Mouse (Mus musculus) adrenal gland, postnatal 25 days (tissue): ENCODE results near the gene Hspa12b. TPM values are rescaled to one million over a fixed set of nuclear protein-coding genes. Genes with fewer than 3 reads are reported as not detected.

Experiments used
- DNase-seq: peaks from one replicate; pipeline ENCODE4 v3.0.0; 2021; ENCODE audit warnings: mixed read lengths
- total RNA-seq: library from RNA; stranded (reverse); gene quantifications from 2 replicates; pipeline ENCODE4 v1.2.3, GENCODE M21; 2021

Hspa12b gene
- total RNA-seq, 1 experiment from 2014 or later: 10.8 TPM

DNA sequence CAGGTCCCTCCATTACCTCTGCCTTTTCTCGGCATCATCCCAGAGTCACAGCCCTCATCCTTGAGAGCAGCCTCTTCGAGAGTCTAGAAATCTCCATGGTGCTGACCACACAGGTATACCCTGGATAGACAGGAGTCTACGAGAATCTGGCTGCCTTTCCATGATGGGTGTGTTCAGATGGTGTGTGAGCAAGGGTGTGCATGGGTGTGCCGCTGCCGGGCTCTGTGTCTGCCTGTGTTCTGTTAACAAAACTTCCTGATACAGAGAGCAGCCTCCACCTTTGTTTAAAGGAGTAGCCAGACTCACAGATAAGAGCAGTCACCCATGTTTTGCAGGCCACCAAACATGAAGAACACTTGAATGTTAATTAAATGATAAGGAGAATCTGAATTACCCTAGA is 2.8 kb downstream of the Hspa12b start:
- DNase-seq: no peak

DNA sequence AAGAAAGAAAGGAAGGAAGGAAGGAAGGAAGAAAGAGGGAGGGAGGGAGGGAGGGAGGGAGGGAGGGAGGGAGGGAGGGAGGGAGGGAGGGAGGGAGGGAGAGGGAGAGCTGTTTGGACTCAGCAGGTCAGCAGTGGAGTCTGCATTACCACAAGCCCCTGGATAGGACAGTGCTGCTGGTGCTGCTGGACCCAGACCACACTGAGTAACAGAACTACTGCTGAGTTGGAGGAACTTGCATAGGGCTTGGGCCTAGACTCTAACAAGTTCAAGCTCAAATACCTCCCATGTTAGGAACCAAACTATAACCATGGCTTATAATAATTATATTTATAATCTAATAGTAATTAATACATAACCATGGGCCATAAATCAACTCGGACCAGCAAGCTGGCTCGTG is 3.8 kb downstream of the Hspa12b start:
- no peak for DNase-seq

DNA sequence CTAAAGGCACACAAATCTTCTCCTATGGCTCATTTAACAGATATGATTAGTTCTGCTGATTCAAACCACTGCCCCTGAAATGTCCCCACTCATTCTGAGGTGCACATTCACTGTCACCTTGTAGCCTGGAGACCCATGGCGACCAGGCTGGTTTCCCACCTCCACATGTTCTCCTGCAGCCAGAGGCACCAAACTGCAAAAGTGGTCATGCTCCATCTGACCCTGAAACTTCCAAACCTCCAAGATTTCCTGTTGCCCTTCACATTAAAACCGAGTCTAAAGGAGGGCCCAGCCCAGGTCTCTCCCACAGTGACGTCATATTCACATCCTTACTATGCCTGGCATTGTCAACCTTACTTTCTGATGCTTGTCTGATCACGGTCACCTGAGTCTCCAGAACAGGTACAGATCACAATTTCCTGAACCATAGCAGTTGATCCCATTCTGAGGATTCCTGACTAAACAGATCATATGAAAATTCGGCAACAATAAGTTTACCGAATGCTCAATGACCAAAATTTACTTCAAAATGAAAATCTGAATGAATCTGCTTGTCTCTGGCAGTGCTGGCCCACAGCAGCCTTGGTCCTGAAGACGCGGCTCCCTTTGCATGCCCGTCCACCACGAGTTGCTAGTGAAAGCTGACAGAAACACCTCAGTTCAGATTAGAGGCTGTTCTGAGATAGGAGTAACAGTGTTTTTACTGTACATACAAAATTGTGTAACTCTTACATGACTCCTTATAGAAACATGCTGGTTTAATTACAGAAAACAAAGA is 5.2 kb downstream of the Hspa12b start:
- no peak for DNase-seq

DNA sequence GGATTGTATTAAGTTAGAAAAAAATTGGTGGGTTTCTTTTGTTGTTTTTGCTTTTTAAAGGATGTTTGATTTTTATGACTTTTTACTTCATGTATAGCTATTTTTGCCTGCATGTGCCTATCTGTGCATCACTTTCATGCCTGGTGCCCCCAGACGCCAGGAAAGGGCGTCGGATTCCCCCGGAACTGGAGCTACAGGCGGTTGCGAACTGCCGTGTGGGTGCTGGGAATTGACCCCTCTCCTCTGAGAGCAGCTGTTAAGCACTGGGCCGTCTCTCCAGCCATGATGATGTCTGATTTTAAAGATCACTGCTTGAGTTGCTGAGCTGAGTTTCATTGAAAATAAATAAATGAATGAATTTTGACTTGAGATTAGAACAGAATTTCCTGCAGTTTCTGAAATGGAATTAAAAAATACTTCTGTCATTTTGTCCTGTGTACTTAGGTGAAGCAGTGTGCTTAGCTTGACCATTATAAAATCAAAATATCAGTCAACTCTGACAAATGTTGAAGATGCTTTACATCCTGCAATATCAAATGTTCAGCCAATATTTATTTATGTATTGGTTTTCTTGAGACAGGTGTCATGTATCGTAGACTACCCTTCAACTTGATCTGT is 6.0 kb downstream of the Hspa12b start, which contains the start of gene Gm11037:
TSS of gene Gm11037 (plus strand) at position 568 of the 618 bp plus-strand sequence.
- DNase-seq: no peak

DNA sequence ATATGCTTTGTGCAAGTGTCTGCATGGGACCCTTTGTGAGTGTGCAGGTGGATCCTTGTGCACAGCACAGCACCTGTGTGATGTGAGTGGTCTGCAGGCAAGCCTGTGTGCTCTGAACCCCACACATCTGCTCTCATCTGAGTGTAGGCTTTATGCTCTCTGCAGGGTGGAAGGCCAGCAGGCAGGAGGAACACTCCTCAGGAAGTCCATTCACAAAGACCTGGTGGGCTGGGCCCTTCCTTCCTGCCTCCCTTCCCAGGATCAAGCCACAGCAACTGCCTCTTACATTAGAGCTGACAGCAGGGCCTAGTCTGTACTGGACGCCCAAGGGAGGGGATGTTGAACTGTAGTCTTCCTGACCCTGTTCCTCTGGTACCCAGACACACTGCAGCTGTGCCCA is 7.3 kb downstream of the Hspa12b start:
- no peak for DNase-seq

DNA sequence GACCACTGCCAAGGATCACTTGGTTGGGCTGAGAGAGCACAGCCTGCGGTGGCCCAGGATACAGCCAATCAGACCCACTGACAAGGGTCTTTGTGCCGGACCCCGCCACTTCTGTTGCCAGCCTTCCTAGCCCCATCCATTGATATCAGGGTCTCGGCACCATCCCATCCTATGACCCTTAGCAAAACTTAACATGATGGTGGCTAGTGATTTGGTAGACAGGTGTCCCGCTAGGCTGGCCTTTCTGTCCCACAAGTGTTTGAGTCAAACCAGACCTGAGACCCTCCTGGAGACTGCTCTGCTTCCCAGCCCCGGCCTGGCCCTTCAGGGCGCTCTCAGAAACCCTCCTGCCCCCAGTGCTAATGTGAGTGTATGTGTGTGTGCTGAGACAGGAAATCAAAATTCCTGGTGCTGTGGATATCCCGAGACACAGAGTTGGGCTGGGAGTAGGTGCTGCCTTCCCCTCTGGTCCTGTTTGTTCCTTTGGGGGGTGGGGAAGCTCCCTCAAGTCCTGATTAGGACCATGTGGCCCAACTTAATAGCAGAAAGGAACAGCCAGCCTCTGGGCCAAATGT is 7.8 kb downstream of the Hspa12b start:
- DNase-seq: no peak

DNA sequence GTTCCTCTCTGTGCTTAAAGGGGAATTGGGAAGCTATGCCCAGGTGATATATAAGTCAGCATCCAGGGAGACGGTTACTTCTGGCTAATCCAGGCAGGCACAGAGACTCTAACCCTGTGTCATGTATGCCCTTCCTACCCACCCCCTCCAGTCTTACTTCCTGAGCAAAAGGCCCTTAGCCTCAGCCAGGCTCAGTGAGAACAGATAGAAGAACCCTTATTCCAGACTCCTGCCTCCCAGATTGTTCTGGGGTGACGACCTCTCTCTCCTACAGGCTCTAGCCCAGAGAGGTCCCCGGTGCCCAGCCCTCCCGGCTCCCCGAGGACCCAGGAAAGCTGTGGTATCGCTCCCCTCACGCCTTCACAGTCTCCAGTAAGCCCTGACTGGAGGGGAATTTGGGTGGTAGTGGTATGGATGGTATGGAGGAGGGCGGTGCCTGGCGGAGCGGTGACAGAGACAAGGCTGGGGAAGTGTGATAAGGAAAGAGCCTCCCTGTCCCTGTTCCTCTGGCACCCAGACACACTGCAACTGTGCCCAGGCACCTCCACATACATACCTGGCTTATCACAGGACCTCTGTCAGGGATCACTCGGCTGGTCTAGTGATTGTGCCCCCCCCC is 8.6 kb downstream of the Hspa12b start:
- DNase-seq: no peak

DNA sequence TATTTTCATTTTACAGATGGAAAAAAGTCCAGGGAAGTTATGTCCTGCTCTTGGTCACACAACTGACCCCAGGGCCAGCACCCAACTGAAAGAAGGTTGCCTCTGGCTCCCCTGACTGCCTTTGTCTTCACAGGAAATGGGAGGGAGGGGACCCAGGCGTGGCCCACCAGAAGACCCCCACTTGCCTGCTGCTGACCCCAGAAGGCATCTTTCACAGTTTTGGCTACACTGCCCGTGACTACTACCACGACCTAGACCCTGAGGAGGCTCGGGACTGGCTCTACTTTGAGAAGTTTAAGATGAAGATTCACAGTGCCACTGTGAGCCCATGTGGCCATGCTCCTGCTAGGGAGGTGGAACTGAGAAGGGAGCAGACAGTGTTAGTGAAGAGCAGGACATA is 11.2 kb downstream of the Hspa12b start:
- no peak for DNase-seq

DNA sequence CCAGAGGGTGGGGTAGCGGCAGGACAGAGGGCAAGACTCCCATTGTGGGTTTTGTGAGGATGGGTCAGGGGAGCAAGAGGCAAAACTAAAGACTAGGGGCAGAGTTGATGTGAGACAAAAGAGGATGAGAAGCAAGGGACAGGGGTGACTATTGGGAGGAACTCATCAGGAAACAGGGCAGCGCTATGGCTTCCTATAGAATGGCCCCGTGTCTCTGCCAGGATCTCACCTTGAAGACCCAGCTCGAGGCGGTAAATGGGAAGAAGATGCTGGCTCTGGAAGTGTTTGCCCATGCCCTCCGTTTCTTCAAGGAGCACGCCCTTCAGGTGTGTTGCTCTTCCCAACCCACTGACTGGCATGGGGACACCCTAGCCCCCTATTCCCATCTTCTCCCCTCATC is 11.7 kb downstream of the Hspa12b start:
- DNase-seq: no peak

DNA sequence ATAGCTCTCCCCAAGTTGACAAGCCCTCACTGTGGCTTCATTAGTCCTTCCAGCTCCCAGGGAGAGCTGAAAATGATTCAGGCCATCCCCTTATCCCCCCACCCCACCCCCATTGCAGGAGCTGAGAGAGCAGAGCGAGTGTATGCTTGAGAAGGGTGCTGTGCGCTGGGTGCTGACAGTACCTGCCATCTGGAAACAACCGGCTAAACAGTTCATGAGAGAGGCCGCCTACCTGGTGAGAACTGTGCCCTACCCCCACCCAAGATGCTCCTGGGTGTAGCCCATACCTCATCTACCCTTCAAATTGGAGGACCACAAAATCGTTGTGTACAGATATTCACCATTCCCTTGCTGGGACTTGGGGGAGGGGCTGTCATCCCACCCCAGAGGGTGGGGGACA is 12.2 kb downstream of the Hspa12b start:
- DNase-seq: no peak

DNA sequence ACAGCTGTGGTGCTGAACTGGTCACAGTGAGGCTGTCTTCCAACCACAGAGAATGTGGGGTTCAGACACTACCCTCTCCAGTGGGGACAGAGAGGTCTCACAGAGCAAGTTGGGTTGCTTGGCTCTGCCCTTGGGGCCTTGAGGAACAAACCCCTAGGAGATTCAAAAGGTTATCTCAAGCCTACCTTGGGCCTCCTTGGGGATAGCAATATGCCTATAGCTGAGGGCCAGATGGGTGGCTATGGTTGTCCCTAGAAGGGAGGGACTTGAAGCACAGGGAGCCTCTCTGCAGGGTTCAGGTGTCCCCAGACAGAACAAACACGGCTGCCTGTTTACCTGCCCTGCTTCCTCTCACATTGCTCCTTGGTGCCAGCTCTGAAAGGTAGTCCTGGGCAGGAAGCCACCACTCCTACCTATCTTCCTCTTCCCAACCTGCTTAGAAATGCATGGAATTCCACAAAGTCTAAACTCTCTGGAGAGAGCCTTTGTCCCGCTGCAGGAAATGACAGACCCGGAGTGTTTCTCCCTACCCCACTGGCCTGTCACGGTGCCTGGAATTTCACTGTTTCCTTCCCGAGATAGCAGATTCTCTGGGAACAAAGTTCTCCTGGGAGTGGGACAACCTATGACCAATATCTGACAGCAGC is 12.9 kb downstream of the Hspa12b start:
- DNase-seq: no peak

DNA sequence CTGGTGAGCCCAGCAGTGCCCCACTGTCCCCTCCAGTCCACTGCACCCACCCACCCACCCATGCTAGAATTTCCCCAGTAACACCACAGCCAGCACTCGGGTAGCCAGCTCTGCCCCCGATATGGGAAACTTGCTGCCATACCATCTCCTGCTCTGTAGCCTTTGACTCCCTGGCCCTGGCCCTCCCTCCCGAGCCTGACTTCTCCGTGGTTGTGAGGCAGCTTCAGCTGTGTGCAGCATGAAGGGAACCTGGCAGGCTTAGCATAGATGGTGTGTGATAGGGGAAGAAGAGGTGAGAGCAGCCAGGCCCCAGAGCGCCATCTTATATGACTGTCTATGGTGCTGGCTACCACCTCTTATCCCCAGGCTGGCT is 13.4 kb downstream of the Hspa12b start:
- DNase-seq: no peak

DNA sequence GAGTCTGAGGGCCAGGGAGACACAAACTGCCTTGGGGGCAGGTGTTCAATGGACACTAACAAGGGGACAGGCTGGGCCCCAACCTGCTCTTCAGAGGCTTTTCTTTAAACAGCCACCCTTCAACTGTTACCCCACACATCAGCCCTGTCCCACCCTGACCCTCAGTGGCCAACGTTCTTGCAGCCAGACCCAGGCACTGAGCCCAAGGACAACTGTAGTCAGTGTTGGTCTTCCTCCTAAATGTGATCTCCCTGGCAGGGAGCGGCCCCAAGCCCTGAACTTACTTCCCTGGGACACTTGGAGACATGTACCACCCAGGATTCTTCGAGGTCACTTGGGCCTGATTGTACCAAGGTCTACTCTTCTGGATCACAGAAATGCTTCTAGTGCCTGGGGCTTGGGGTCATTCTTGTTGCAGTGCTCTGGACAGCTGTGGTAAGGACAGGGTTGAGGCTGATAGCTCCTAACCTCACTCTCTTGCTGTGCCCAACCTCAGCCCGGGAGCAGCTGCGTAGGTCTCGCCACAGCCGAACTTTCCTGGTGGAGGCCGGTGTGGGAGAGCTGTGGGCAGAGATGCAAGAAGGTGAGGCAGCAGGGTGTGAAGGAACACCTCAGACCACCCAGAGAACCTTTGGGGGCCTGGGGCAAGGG is 14.4 kb downstream of the Hspa12b start:
- DNase-seq: no peak

DNA sequence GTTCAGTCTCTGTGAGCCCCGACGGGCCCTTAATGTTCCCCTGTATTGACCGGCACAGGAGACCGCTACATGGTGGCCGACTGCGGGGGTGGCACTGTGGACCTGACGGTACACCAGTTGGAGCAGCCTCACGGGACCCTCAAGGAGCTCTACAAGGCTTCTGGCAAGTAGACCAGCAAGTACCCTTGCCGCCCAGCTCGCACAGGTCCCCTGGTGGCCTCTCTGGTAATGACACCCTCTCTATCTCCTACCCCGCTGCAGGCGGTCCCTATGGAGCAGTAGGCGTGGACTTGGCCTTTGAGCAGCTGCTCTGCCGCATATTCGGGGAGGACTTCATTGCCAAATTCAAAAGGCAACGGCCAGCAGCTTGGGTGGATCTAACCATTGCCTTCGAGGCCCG is 15.5 kb downstream of the Hspa12b start:
- DNase-seq: peak; percentile 72

DNA sequence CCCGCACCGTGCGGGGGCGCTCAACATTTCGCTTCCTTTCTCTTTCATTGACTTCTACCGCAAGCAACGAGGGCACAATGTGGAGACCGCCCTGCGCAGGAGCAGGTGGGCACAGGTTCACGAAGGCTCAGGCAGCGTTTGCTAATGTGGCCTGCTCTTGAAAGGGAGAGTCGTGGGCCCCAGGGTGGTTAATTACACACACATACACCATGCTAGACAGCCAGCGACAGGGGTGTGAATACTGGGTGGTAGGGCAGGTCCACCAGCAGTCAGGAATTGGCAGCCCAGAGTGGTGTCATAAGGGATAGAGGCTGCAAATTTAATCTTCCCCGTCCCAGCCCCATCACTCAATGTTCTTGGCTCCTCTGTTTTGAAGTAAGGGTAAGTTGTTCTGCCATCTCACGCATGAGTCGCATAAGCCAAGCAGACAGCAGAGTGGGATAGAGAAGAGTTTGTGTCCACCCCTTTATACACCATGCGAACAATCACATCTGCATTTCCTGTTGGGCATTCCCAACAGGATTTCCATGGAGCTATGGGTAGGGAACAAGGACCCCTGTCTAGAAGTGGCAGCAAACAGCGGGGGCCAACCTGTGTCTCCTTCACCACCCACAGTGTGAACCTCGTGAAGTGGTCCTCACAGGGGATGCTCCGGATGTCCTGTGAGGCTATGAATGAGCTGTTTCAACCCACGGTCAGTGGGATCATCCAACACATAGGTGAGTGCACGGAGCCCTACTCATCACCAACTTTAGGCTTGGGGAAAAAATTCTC is 16.1 kb downstream of the Hspa12b start:
- DNase-seq: no peak

DNA sequence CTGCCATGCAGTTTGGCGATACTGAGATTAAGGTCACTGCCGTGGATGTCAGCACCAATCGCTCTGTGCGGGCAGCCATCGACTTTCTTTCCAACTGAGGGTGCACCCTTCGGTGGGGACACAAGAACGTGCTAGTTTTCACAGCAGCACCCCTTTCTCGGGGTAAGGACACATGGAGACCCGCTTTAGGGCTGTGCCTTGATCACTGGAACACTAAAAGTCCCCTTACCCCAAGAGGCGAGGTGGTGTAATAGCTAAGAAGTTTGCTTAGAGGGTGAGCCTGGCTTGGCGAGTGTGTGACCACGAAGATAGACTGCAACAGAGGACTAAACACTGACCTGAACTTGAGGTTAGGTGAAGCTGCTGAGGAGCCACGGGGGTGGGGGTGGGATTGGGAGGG is 18.0 kb downstream of the Hspa12b start:
- DNase-seq: no peak

DNA sequence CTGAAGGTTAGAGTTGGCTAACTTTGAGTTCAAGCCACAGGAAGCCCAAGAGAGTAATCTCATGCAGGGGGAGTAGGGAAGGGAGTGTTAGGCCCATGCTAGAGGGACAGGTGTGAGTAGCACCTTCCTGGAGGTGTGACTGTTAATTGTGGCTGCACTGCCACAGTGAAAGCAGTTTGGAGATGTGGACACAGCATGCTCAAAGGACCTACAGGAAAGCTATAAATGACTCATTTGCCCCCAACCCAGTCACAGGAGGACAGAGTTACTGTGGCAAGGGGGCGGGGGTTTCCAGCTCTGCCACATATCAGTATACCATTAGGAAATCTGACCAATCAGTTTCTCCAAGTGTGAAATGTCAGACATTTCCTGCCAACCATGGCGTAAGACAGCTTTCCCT is 18.5 kb downstream of the Hspa12b start:
- no peak for DNase-seq

DNA sequence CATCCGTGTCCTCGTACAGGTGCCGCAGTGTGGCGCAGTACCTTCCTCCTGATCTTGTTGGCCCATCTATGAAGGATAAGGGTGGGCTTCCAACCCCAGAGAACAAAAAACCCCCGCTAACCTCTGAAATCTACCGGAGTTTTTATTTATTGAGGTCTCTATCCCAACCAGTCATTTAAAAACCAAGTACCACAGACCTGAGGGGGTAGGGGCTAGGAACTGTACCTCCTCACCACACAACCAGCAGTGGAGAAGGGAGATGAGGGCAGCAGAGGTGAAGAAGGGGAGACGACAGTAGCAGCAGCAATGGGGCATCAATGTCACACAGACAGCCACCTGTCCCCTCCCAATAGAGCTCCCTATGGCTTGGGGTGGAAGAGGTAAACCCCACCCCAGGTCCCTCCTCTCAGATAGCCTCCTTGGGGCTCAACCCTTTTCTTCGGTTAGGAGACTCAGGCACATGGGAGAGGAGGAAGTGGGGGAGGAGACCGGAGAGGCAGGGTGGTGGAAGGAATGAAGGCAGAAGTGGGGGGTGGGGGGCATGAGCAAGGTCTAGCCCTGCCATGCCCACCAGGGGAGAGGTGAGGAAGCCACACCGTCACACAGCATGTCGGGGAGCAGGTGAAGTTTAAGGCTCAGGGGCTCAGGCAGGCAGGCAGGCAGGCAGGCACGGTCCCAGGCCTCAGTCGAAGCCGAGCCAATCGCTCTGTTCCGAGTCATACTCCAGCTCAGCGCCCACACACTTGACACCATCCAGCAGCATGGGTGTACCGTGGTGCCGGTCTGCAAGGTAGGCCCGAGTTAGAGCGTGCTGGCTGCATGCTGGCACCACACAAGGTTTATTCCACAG is 19.3 kb downstream of the Hspa12b start:
- no peak for DNase-seq

DNA sequence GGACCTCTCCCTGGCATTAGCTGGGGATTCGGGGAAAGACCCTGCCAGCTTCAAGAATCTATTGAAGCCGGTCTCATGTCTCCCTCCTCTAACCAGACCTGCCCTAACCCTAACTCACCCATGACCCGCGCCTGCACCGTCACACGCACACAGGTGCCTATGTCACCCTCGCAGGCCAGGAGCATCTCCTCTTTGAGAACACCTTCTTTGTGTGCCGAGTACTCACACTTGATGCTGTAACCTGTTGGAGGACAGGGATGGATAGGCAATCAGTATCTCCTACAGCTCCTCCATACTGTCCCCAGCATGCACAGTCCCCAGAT is 19.9 kb downstream of the Hspa12b start:
- no peak for DNase-seq

DNA sequence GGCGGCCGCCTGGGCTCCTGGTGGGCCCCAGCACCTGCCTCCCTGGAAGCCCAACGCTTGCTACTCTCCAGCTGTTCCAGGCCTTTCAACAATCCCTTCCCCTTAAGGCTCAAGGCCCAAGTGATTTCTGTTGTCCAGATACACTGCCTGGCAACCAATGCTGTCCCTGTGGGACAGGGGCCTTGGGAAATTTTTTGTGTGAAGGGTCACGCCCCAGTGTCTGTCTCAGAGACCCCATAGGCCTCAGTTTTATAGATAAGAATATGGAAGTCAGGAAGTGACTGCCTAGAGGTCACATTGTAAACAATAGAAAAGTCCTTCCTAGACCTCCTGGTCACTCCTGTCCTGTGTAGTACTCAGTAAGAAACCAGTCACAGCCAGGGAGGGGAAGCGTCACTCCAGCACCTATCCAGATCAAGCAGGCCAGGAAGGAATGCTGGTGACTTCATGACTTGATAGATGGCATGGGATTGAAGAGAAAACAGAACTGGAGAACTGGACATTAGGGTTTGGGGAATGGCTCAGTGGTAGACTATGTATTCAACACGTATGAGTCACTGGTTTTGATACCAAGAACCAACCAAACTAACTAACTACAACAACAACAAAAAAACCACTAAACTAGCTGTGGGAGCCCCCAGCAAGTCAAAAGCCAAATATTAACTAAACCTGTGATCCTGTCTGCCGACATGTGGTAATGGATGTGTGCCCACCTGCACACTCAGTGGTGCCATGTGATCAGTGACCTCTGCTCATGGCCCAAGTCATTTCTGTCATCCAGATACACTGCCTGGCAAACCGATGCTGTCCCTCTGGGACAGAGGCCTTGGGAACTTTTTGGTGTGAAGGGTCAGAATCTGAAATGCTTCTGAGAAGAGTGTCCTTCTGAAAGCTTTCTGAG is 21.5 kb downstream of the Hspa12b start:
- DNase-seq: no peak
